Mouse (Mus musculus) T-helper 1 cell (primary cell): ENCODE data around the gene Clec12a.

ENCODE experiments used
- in situ Hi-C: fragments of 300-600 bp; cut with MboI, MseI; formaldehyde crosslinking; loops from one replicate; pipeline ENCODE4 v1.15.1; 2025; ENCODE audit warnings: high pct_unique_total_duplicates

The Clec12a gene

GRCm38 (mm10) chr6:129369374-129370132 is 27.1 kb downstream of the Clec12a start:
- in situ Hi-C loops, result loop anchor here (25.0 kb wide), 2 partner anchors 282 to 507 kb away; no protein-coding TSS in a partner anchor

- in situ Hi-C loops, result loop anchor here (25.0 kb wide), 2 partner anchors 288 to 513 kb away; no protein-coding TSS in a partner anchor
These were observed 32.5 kb downstream of the Clec12a start for GRCm38 (mm10) chr6:129374937-129375471.

GRCm38 (mm10) chr6:129380454-129380853 is 38.0 kb downstream of the Clec12a start:
- in situ Hi-C loops, result loop anchor here (5.0 kb wide), 1 partner anchor 137 kb away; no protein-coding TSS in a partner anchor

- in situ Hi-C loops, result loop anchor here (5.0 kb wide), 1 partner anchor 136 kb away; no protein-coding TSS in a partner anchor
These were observed 39.2 kb downstream of the Clec12a start for GRCm38 (mm10) chr6:129381736-129382135.

- in situ Hi-C loops, result loop anchor here (5.0 kb wide), 1 partner anchor 134 kb away; no protein-coding TSS in a partner anchor
These were observed 41.0 kb downstream of the Clec12a start for GRCm38 (mm10) chr6:129383466-129383865.

GRCm38 (mm10) chr6:129385000-129385399 is 42.5 kb downstream of the Clec12a start:
- in situ Hi-C loops, result loop anchor here (5.0 kb wide), 1 partner anchor 132 kb away; no protein-coding TSS in a partner anchor

GRCm38 (mm10) chr6:129385774-129386173 is 43.3 kb downstream of the Clec12a start, which contains the start of gene Clec12b:
Gene Clec12b, minus strand, starts transcription at chr6:129385874.
- in situ Hi-C loops, result no loop called here

- in situ Hi-C loops, result no loop called here
These were observed 50.7 kb downstream of the Clec12a start for GRCm38 (mm10) chr6:129393087-129393720.

GRCm38 (mm10) chr6:129393732-129394131 is 51.2 kb downstream of the Clec12a start:
- in situ Hi-C loops, result no loop called here

- in situ Hi-C loops, result no loop called here
These were observed 54.5 kb downstream of the Clec12a start, which contains the start of gene Clec1b for GRCm38 (mm10) chr6:129396997-129397396. Gene Clec1b, plus strand, starts transcription at chr6:129397297.

- in situ Hi-C loops, result no loop called here
These were observed 57.5 kb downstream of the Clec12a start for GRCm38 (mm10) chr6:129399945-129400344.

- in situ Hi-C loops, result no loop called here
These were observed 59.9 kb downstream of the Clec12a start for GRCm38 (mm10) chr6:129402404-129402803.

- in situ Hi-C loops, result no loop called here
These were observed 60.9 kb downstream of the Clec12a start for GRCm38 (mm10) chr6:129403391-129403790.

GRCm38 (mm10) chr6:129405999-129406398 is 63.5 kb downstream of the Clec12a start:
- in situ Hi-C loops, result loop anchor here (5.0 kb wide), 1 partner anchor 106 kb away; the partner anchor contains the start of gene Tmem52b

- in situ Hi-C loops, result loop anchor here (5.0 kb wide), 1 partner anchor 105 kb away; the partner anchor contains the start of gene Tmem52b
These were observed 64.8 kb downstream of the Clec12a start for GRCm38 (mm10) chr6:129407324-129407723.

GRCm38 (mm10) chr6:129408562-129408961 is 66.1 kb downstream of the Clec12a start, which contains the start of gene Clec9a:
Gene Clec9a, plus strand, starts transcription at chr6:129408862.
- in situ Hi-C loops, result loop anchor here (5.0 kb wide), 1 partner anchor 104 kb away; the partner anchor contains the start of gene Tmem52b

- in situ Hi-C loops, result loop anchor here (10.0 kb wide), 1 partner anchor 979 kb away; the partner anchor contains the start of gene Fkbp4
These were observed 71.7 kb downstream of the Clec12a start for GRCm38 (mm10) chr6:129414177-129414576.
